ENCODE assay signal across 7 mouse cellular contexts in the genomic region with DNA sequence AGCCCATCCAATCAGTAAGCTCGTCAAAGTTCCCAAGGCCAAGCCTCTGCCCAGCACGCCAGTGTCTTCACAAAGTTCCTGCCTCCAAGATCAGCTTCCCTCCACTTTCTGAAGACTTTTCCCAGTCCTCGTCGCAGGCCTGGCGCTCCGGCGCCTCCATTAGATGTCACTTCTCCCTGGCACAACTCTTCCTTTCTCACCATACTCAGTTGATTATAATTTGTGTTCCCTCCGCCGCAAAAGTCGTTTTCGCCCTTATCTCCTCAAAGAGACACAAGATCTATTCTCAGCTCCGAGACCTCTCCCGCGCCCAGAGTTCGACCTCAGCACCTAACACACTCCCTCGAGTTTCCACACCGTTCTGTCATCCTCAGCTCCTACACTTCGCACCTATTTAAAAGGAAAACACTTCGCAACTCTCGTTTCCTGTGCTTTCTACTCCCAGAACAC. TPM values are rescaled to one million over a fixed set of nuclear protein-coding genes. Genes with fewer than 3 reads are reported as not detected.
DNase-seq lines count a peak whose midpoint lies in the region; ATAC-seq lines count a peak whose summit lies in the region.

No protein-coding gene starts in this region.

- H3K4me2 ChIP-seq in forebrain, embryonic 16.5 days (ENCODE audit: low read length) = peak overlapping the region; percentile 82
- peak overlapping the region; percentile 92 for H3K4me2 ChIP-seq in midbrain, embryonic 14.5 days (ENCODE audit: low read length)

- ATAC-seq in forebrain, embryonic 16.5 days = no peak
- no peak for ATAC-seq in midbrain, embryonic 14.5 days (ENCODE audit: low FRiP score, low TSS enrichment)

- H3K9me3 ChIP-seq in forebrain, embryonic 16.5 days (ENCODE audit: control insufficient read depth, low read length) = no peaks in the 10 kb centered on the region
- H3K9me3 ChIP-seq in midbrain, embryonic 14.5 days (ENCODE audit: control insufficient read depth, low read length) = no peaks in the 10 kb centered on the region

- no peaks in the 10 kb centered on the region for H3K36me3 ChIP-seq in forebrain, embryonic 16.5 days (ENCODE audit: control insufficient read depth, insufficient read depth)
- H3K36me3 ChIP-seq in midbrain, embryonic 14.5 days (ENCODE audit: control insufficient read depth, insufficient read depth, low read length) = no peaks in the 10 kb centered on the region

- peak overlapping the region; percentile 91 for H3K9ac ChIP-seq in forebrain, embryonic 16.5 days (replicated peaks; ENCODE audit: low read depth, low read length)
- peak overlapping the region; percentile 85 for H3K9ac ChIP-seq in midbrain, embryonic 14.5 days (replicated peaks; ENCODE audit: low read length)

- peaks cover 25% of the 10 kb centered on the region for H3K4me1 ChIP-seq in forebrain, embryonic 16.5 days (replicated peaks; ENCODE audit: control insufficient read depth, insufficient read depth, low read length)
- H3K4me1 ChIP-seq in midbrain, embryonic 14.5 days (ENCODE audit: control insufficient read depth, insufficient read depth, low read length) = peaks cover 24% of the 10 kb centered on the region

- peak overlapping the region; percentile 74; the same call in 1 of the 2 replicates for H3K27ac ChIP-seq in forebrain, embryonic 16.5 days (ENCODE audit: low read length)
- peak overlapping the region; percentile 85 for H3K27ac ChIP-seq in midbrain, embryonic 14.5 days (replicated peaks; ENCODE audit: low read depth, low read length)

- peak; percentile 29 for DNase-seq in ovary, postnatal 36 days (ENCODE audit: low spot score)
- no peak for DNase-seq in ovary, postnatal 10 days (ENCODE audit: low spot score)
- DNase-seq in brain, adult 2 months (ENCODE audit: low read depth, low spot score) = peak; percentile 35
- peak; percentile 50 to 61 for DNase-seq in kidney, postnatal 4 days
- DNase-seq in midbrain, embryonic 14.5 days = peak; percentile 23
- DNase-seq in urinary bladder, postnatal 14 days (ENCODE audit: low spot score) = no peak

- H3K4me3 ChIP-seq in forebrain, embryonic 16.5 days (replicated peaks; ENCODE audit: low read length) = peak overlapping the region; percentile 90
- H3K4me3 ChIP-seq in midbrain, embryonic 14.5 days (replicated peaks; ENCODE audit: low read depth, low read length) = peak overlapping the region; percentile 79

- 2% methylated on average over 20 of the region's 20 CpGs for WGBS in forebrain, embryonic 16.5 days
- WGBS in midbrain, embryonic 14.5 days = under 1% methylated on average over 20 of the region's 20 CpGs

- no peaks in the 10 kb centered on the region for H3K27me3 ChIP-seq in forebrain, embryonic 16.5 days (replicated peaks; ENCODE audit: control insufficient read depth, insufficient read depth, low read length)
- no peaks in the 10 kb centered on the region for H3K27me3 ChIP-seq in midbrain, embryonic 14.5 days (ENCODE audit: control insufficient read depth, insufficient read depth, low read length)

RNA-seq across cellular contexts. Expression of gene D17Wsu92e, which starts 0.9 kb away (rescaled TPM):
- polyA plus RNA-seq in forebrain, embryonic 16.5 days (2015; fragmentation: Nextera tagmentation; extraction: Ambion mirVana) = 11.9 and 12.4 TPM in 2 replicates
- 11.7 and 12.9 TPM in 2 replicates for polyA plus RNA-seq in midbrain, embryonic 14.5 days (2014; fragmentation: Nextera tagmentation; extraction: Ambion mirVana)

RNA-seq across cellular contexts. Expression of gene Snrpc, which starts 18.4 kb away (rescaled TPM):
- 255 and 264 TPM in 2 replicates for polyA plus RNA-seq in forebrain, embryonic 16.5 days (2015; fragmentation: Nextera tagmentation; extraction: Ambion mirVana)
- polyA plus RNA-seq in midbrain, embryonic 14.5 days (2014; fragmentation: Nextera tagmentation; extraction: Ambion mirVana) = 240 and 274 TPM in 2 replicates

RNA-seq across cellular contexts. Expression of gene Uhrf1bp1, which starts 36.7 kb away (rescaled TPM):
- 6.6 and 6.8 TPM in 2 replicates for polyA plus RNA-seq in forebrain, embryonic 16.5 days (2015; fragmentation: Nextera tagmentation; extraction: Ambion mirVana)
- 6.6 and 9.3 TPM in 2 replicates for polyA plus RNA-seq in midbrain, embryonic 14.5 days (2014; fragmentation: Nextera tagmentation; extraction: Ambion mirVana)

Comparison
In these comparisons a context has a peak if more than half of its experiments do, and no peak if none do; other contexts are left out.
1. DNase-seq: peak in ovary, postnatal 36 days (single experiment), brain, adult 2 months (single experiment), kidney, postnatal 4 days (2 of 2) and midbrain, embryonic 14.5 days (single experiment); none in ovary, postnatal 10 days (single experiment) and urinary bladder, postnatal 14 days (single experiment).